Mouse (Mus musculus): ENCODE results near the gene Wnk2.
"Not testable (repeated sequence)": the region's sequence is repeated elsewhere in the genome, so short reads cannot be mapped to it uniquely, and the experiment has no call there.

The Wnk2 gene

GRCm38 (mm10) chr13:49094667-49095066 is 53.1 kb downstream of the Wnk2 start:
- DNase-seq (ENCODE audit: low spot score in 2 of 2): no peak

- peak in 1 of 2 experiments; percentile 13 for DNase-seq (ENCODE audit: low spot score in 2 of 2)
Measured at GRCm38 (mm10) chr13:49093471-49093891, 54.3 kb downstream of the Wnk2 start.

GRCm38 (mm10) chr13:49092596-49092995 is 55.2 kb downstream of the Wnk2 start:
- no peak for DNase-seq (ENCODE audit: low spot score in 2 of 2)

- no peak for DNase-seq (ENCODE audit: low spot score in 2 of 2)
Measured at GRCm38 (mm10) chr13:49090176-49090575, 57.6 kb downstream of the Wnk2 start.

GRCm38 (mm10) chr13:49088874-49089273 is 58.9 kb downstream of the Wnk2 start:
- DNase-seq (ENCODE audit: low spot score in 2 of 2): no peak

DNA sequence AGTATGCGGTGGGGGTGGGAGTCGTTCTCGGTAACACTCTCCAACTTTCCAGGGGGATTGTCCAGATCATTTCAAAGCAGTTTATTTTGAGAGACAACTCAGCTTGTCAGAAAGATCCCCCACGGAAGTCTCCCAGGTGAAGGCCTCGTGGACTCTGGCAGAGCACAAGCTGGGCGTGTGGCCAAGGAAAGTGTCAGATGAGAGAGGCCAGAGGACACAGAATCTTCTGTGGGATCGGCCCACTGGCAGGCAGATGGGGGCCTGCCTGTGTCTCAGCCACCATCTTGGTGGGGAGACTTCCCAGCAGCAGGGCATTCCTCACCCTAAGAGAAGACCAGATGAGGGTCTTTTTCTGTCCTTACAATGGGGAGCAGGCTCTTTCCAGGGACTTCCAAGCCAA is 60.4 kb downstream of the Wnk2 start:
- DNase-seq (ENCODE audit: low spot score in 2 of 2): no peak

DNA sequence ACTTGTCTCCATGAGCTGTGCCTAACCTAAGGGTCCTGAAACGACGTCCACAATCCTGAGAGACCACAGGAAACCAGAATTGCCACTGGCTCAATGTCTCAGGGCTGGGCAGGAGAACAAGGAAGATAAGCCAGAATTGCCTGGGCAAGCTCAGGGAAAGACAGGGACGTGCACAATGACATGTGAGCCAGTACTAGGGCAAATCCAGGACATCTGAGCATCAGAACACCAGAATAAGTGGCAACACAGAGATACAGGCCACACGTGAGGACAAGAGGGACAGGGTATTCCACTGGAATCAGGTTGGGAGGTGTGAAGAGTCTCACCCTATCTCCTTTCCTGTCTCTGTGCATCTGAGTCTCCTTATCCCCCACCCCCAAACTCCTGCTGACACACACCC is 61.4 kb downstream of the Wnk2 start:
- DNase-seq (ENCODE audit: low spot score in 2 of 2): no peak

- DNase-seq (ENCODE audit: low spot score in 2 of 2): no peak
Measured at GRCm38 (mm10) chr13:49085211-49085610, 62.6 kb downstream of the Wnk2 start.

GRCm38 (mm10) chr13:49084781-49085180 is 63.0 kb downstream of the Wnk2 start:
- no peak for DNase-seq (ENCODE audit: low spot score in 2 of 2)

DNA sequence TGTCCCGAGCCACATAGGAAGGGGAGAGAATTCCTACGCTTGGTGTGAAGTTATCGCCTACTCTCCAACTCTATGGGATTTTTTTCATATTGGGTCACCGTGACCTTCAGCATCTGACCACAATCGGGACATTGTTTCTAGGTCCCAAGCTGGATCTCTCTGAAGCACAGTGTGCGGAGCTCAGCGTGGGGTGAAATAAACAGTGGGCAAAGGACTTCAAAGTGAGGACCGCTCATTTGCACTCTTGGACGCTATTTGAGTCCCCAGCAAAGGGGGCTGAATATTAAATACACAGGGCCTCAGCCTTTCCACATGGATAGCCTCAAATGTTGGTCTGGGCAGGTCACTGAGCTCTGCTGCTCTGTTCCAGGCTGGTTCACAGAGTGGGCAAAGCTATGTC is 63.9 kb downstream of the Wnk2 start:
- no peak for DNase-seq (ENCODE audit: low spot score in 2 of 2)

- DNase-seq (ENCODE audit: low spot score in 2 of 2): no peak
Measured at GRCm38 (mm10) chr13:49082151-49082879, 65.5 kb downstream of the Wnk2 start.

DNA sequence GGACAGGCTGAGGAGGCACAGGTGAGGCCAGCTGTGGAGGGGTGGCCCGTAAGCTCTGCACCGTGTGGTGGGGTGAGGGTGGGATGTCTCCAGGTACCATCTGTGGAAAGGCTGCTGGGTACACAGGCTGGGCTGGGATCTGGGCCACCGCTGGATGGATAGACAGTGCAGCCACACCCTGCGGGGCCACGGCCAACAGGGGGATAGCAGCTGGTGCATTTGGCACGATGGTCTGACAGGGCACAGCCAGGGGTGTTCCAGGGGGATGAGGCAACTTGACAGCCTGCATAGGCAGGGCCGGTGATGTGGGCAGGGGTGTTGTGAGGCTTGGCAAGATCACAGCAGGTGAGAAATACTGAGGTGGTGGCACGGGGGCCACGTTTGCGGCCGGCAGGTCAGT is 71.6 kb downstream of the Wnk2 start:
- DNase-seq (ENCODE audit: low spot score in 2 of 2): no peak

DNA sequence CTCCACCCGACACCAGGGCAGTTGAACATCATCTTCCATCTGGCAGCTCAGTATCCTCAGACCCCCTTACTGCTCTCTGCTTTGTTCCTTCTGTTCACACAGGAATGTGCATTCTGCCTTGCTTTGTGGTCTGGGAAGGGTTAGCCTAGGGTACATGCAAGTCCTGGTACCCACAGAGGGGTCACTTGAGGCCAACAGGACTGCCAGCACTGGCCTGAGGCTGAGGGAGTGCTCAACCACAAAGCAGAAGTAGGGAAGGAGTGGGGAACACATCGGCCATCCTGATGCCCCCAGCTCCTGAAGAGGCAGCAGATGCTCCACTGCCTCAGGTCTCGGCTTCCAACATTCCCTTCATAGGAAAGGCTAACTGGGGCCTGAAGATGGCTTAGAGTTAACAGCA is 72.4 kb downstream of the Wnk2 start:
- no peak for DNase-seq (ENCODE audit: low spot score in 2 of 2)

DNA sequence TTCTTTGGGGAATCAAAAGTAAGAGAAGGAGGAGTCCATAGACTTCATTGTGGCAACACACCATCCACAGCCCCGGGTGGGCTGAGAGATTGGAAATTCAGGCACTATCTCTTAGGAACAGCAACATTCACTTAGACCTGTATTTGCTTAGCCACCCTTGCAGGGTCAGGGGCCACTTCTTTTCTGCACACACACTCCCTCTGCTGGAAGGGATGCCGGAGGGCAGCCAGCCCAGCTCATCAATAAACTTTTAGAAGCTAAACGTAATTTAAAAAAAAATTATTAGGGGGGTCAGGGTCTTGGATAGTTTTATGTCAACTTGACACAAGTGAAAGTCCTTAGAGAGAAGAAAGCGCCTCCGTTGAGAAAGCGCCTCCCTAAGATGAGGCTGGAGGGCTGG is 74.5 kb downstream of the Wnk2 start:
- DNase-seq (ENCODE audit: low spot score in 2 of 2): no peak

DNA sequence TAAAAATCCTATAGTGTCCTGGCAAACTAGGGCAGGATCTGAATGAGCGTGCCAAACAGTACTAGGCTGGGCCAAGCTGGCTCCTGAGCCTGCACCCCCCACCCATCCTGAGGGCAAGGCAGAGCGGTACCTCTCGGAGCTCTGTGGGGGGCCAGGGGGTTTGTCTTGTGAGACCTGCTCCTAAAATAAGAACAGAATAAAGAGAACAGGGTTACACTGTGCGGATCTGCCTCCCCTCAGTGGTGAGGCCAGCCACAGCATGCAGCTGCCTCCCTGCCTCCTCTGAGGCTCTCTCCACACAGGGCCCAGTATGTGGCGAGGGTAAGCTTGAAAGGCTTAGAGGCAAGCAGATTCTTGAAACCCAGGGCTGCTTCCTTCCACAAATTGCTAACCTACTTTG is 76.0 kb downstream of the Wnk2 start:
- DNase-seq (ENCODE audit: low spot score in 2 of 2): no peak

DNA sequence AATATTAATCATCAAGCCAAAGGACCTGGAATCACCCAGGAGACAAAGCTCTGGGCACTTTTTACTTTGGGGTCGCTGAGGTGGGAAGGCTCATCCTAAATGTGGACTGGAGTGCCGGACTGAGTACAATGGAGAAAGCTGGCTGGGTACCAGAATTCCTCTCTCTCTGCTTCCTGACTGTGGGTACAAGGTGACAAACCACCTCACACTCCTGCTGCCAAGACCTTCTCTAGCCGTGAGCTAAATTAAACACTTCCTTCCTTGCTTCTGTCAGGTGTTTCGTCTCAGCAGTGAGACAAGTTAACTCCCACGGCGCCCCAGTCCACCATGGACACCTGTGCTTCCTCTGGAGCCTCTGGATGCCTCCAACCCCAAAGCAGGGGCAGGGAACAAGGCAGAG is 77.8 kb downstream of the Wnk2 start:
- DNase-seq (ENCODE audit: low spot score in 2 of 2): no peak

DNA sequence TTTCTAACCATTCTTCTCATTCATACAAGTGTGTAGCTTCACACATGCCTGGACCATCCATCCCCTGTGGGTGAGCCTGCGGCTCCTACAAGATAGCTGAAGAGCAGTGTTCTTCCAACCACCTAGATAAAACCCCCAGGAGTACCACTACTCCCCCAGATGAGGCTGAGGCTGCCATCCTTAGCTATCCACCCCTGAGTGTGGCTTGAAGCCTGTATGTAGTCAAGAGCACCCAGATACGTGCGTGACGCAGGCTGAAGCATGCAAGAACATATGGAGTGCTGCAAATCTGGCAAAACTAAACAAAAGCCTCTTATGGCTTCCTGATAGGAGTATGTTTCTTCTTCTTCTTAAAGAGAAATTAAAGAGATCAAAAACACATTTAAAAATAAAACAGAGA is 78.4 kb downstream of the Wnk2 start:
- DNase-seq (ENCODE audit: low spot score in 2 of 2): no peak

DNA sequence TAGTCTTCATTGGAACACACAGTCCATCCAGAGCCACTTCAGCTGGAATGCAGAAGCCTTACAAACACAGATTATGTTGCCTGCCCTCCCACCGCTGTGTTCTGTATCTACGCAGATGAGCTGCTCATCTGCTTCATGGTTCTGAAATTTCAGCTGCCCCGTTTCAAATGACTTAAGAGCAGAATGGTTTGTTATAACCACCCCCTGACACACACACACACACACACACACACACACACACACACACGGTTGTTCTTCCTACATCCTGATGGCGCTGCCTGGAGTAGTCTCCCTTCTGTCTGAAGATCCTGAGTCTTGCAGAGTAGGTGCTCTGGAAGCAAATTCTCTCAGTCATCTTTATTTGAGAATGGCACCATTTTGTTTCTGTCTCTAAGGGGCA is 83.6 kb downstream of the Wnk2 start:
- DNase-seq (ENCODE audit: low spot score in 2 of 2): no peak

DNA sequence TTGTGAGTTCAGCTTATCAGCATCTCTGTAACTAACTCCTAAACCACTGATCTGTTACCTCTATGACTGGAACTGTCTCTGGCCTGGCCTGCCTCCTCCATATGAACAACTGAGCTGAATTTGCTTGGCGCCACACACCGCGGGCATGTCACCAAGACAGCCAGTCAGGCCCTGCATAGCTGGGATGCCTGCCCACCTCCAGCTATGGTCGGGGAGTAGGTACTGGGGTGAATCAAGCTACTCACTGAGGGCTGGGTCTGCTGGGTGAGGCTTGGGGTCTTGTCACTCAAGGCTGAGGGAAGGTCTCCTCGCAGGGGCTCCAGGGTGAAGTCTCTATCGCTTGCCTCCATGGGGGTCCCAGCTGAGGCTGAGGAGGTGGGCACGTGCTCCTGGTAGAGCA is 87.4 kb downstream of the Wnk2 start:
- DNase-seq (ENCODE audit: low spot score in 2 of 2): no peak

DNA sequence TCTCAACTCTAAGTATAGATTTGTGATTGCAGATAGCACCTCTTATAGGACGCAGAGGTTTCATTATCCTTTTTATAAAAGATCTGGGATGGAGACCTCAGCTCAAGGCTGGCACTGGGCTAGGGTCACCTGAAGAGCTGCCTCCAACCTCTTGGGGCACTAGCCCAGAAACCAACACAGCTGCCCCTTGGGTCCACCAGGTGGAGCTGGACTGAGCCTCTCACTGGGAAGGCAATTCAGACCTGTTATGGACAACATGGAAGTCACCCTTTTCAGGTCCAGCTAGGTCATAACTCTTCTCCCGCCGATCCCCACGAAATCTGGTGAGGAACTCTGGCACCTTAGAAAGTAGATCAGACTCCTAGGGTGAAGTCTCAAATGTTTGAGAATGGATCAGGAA is 89.3 kb downstream of the Wnk2 start:
- peak; percentile 28 to 44 for DNase-seq (ENCODE audit: low spot score in 2 of 2)

DNA sequence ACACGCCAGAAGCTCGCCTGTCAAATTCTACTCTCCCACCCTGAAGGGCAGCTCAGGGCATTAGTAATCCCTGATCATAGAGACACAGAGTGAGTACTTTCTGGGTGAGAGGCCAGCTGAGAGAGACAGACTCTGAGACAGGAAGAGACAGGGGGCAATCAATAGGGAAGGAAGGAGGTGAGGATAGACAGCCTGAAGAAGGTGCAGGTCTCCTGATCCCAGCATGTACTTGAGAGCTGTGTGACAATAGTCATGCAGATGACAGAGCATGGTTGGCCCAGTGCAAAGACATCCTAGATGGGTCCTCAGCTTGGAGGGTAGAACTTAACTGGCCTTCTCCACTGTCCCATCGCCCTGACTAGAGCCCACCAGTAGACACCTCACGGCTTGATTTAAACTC is 91.5 kb downstream of the Wnk2 start:
- DNase-seq (ENCODE audit: low spot score in 2 of 2): no peak

DNA sequence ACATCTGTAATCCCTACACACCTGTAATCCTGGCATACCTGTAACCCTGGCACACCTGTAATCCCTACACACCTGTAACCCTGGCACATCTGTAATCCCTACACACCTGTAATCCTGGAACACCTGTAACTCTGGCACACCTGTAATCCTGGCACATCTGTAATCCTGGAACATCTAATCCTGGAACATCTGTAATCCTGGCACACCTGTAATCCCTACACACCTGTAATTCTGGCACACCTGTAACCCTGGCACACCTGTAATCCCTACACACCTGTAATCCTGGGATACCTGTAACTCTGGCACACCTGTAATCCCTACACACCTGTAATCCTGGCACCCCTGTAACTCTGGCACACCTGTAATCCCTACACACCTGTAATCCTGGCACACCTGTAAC is 93.1 kb downstream of the Wnk2 start:
- not testable (repeated sequence) for DNase-seq (ENCODE audit: low spot score in 2 of 2)

DNA sequence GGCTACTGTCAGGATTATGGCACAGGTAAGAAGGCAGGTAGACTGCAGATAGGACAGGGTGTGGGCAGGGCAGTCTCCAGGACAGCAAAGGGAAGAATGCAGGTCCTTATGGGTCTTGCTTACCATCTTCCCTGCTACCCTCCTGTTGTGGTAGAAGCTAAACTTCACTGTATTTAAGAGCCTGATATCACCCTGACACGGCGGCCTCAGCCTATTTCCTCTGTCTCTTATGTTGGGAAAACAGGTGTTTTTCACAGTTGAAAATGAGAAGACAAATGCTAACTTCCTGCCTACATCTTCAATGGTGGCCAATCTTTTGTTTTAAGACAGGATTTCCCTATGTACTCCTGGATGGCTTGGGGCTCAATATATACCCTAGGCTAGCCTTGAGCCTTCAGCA is 94.5 kb downstream of the Wnk2 start:
- no peak for DNase-seq (ENCODE audit: low spot score in 2 of 2)

GRCm38 (mm10) chr13:49052512-49052911 is 95.3 kb downstream of the Wnk2 start:
- DNase-seq (ENCODE audit: low spot score in 2 of 2): no peak
